Comparison of ENCODE assay signal across 10 mouse cellular contexts in genomic region chr2:110710055-110710720, GRCm38 (mm10). TPM values are rescaled to one million over a fixed set of nuclear protein-coding genes. Genes with fewer than 3 reads are reported as not detected.
DNase-seq lines count a peak whose midpoint lies in the region; ATAC-seq and TF ChIP-seq lines count a peak whose summit lies in the region.
"Had no signal": no experiment of that assay in that cellular context is flagged by ENCODE, and none has a peak within 500 bp of the region (broad histone marks: within the 10 kb centered on the region; RNA-seq: fewer than 3 reads in every experiment).

No protein-coding gene starts in this region.

- WGBS in kidney, embryonic 14.5 days, result 80% methylated on average over 10 of the region's 10 CpGs
- 39% methylated on average over 10 of the region's 10 CpGs for WGBS in heart, embryonic 14.5 days
- 89% methylated on average over 10 of the region's 10 CpGs for WGBS in hindbrain, embryonic 12.5 days

- no peak for ATAC-seq in kidney, embryonic 14.5 days (ENCODE audit: low FRiP score, low TSS enrichment)
- ATAC-seq in heart, embryonic 14.5 days (ENCODE audit: insufficient number of reproducible peaks, insufficient read depth, low FRiP score, low read depth), result no peak
- ATAC-seq in activated CD4-positive, CD25-positive, alpha-beta regulatory T cell, adult 4 months, result no peak
- ATAC-seq in hindbrain, embryonic 12.5 days (ENCODE audit: low FRiP score), result no peak

- no peak for TF ChIP-seq POLR2A in cortical plate, adult 2 months (IDR thresholded peaks at IDR 0.05; ENCODE audit: extremely low read depth, insufficient read depth, low read length)

- no peaks in the 10 kb centered on the region for H3K4me1 ChIP-seq in kidney, embryonic 14.5 days (ENCODE audit: control insufficient read depth, insufficient read depth, low read length)
- peaks cover 4% of the 10 kb centered on the region for H3K4me1 ChIP-seq in cortical plate, adult 2 months (ENCODE audit: control insufficient read depth, insufficient read depth, low read length)
- no peaks in the 10 kb centered on the region; a peak in 1 of 4 replicates for H3K4me1 ChIP-seq in heart, embryonic 14.5 days (ENCODE audit: control insufficient read depth in 2 of 2, insufficient read depth in 2 of 2, low read length in 2 of 2)
- no peaks in the 10 kb centered on the region for H3K4me1 ChIP-seq in hindbrain, embryonic 12.5 days
- H3K4me1 ChIP-seq: liver, embryonic 15.5 days had no signal

- H3K27me3 ChIP-seq in kidney, embryonic 14.5 days (ENCODE audit: control insufficient read depth, insufficient read depth, low read length), result no peaks in the 10 kb centered on the region
- no peaks in the 10 kb centered on the region for H3K27me3 ChIP-seq in heart, embryonic 14.5 days (ENCODE audit: control insufficient read depth, insufficient read depth, low read length)
- H3K27me3 ChIP-seq in hindbrain, embryonic 12.5 days, result no peaks in the 10 kb centered on the region
- H3K27me3 ChIP-seq: liver, embryonic 15.5 days had no signal

- TF ChIP-seq CTCF in cortical plate, adult 2 months (IDR thresholded peaks at IDR 0.05; ENCODE audit: extremely low read depth, insufficient read depth, low read length), result no peak

- no peak overlapping the region for H3K4me2 ChIP-seq in kidney, embryonic 14.5 days (replicated peaks; ENCODE audit: low read depth, low read length)
- H3K4me2 ChIP-seq in heart, embryonic 14.5 days (ENCODE audit: low read length), result 0 out of 2 replicates have a peak overlapping the region, but pooled peaks have one; percentile 16
- no peak overlapping the region for H3K4me2 ChIP-seq in hindbrain, embryonic 12.5 days (replicated peaks)
- H3K4me2 ChIP-seq: liver, embryonic 15.5 days had no signal

- peak; percentile 13 for DNase-seq in kidney, postnatal 10 days
- peak; percentile 1 for DNase-seq in ovary, postnatal 14 days (ENCODE audit: low spot score)
- DNase-seq in spleen, adult 18-20 months, result no peak
- DNase-seq: cerebellum, adult 11 months had no signal

- no peaks in the 10 kb centered on the region for H3K9me3 ChIP-seq in kidney, embryonic 14.5 days (ENCODE audit: control insufficient read depth, low read length)
- H3K9me3 ChIP-seq in heart, embryonic 14.5 days (ENCODE audit: control insufficient read depth, low read length), result no peaks in the 10 kb centered on the region
- no peaks in the 10 kb centered on the region for H3K9me3 ChIP-seq in hindbrain, embryonic 12.5 days (replicated peaks)
- H3K9me3 ChIP-seq: liver, embryonic 15.5 days had no signal

- no peak overlapping the region for H3K27ac ChIP-seq in kidney, embryonic 14.5 days (ENCODE audit: low read depth, low read length)
- H3K27ac ChIP-seq in cortical plate, adult 2 months (ENCODE audit: insufficient read depth, low read length), result peak overlapping the region; percentile 81; the same call in 1 of the 2 replicates
- peak overlapping the region; percentile 47 to 53; a peak in 2 of 4 replicates for H3K27ac ChIP-seq in heart, embryonic 14.5 days (replicated peaks in 1 of 2; ENCODE audit: control insufficient read depth in 1 of 2, insufficient read depth in 1 of 2, low read depth in 2 of 2, low read length in 2 of 2)
- H3K27ac ChIP-seq in hindbrain, embryonic 12.5 days, result no peak overlapping the region
- H3K27ac ChIP-seq: liver, embryonic 15.5 days had no signal

- H3K9ac ChIP-seq in kidney, embryonic 14.5 days (ENCODE audit: low read depth, low read length), result no peak overlapping the region
- no peak overlapping the region for H3K9ac ChIP-seq in heart, embryonic 14.5 days (ENCODE audit: low read length)
- no peak overlapping the region for H3K9ac ChIP-seq in hindbrain, embryonic 12.5 days
- H3K9ac ChIP-seq: liver, embryonic 15.5 days had no signal

- H3K36me3 ChIP-seq in kidney, embryonic 14.5 days (ENCODE audit: control insufficient read depth, insufficient read depth, low read length), result no peaks in the 10 kb centered on the region
- H3K36me3 ChIP-seq in heart, embryonic 14.5 days (ENCODE audit: control insufficient read depth, insufficient read depth, low read length), result no peaks in the 10 kb centered on the region
- H3K36me3 ChIP-seq in hindbrain, embryonic 12.5 days, result no peaks in the 10 kb centered on the region
- H3K36me3 ChIP-seq: liver, embryonic 15.5 days had no signal

- H3K4me3 ChIP-seq in kidney, embryonic 14.5 days (ENCODE audit: low read length), result no peak overlapping the region
- H3K4me3 ChIP-seq in cortical plate, adult 2 months (ENCODE audit: insufficient read depth, low read length), result no peak overlapping the region
- H3K4me3 ChIP-seq in heart, embryonic 14.5 days (ENCODE audit: control insufficient read depth in 1 of 2, insufficient read depth in 1 of 2, low read depth in 1 of 2, low read length in 2 of 2), result no peak overlapping the region
- no peak overlapping the region for H3K4me3 ChIP-seq in hindbrain, embryonic 12.5 days
- H3K4me3 ChIP-seq: liver, embryonic 15.5 days had no signal

RNA-seq across cellular contexts. Expression of gene Muc15, which starts 11.0 kb away (rescaled TPM):
- 0.09 TPM in 1 of 2 replicates, not detected in the other for polyA plus RNA-seq in kidney, embryonic 14.5 days (2014; fragmentation: Nextera tagmentation; extraction: Ambion mirVana)
- polyA plus RNA-seq in cortical plate, adult 2 months (2012; rRNA removed), result 0.23 and 0.29 TPM in 2 replicates
- 0.07 TPM in 1 of 2 replicates, not detected in the other for polyA plus RNA-seq in heart, embryonic 14.5 days (2014; fragmentation: Nextera tagmentation; extraction: Ambion mirVana)
- polyA plus RNA-seq in activated CD4-positive, CD25-positive, alpha-beta regulatory T cell, adult 4 months (2017; shearing (Covaris generic)), result not detected
- 0.32 TPM in 1 of 2 replicates, not detected in the other for polyA plus RNA-seq in hindbrain, embryonic 12.5 days (2016; fragmentation: Nextera tagmentation; extraction: Ambion mirVana)
- polyA plus RNA-seq: liver, embryonic 15.5 days had no signal

Comparison
In these comparisons a context has a peak if more than half of its experiments do, and no peak if none do; other contexts are left out.
1. DNase-seq: peak in kidney, postnatal 10 days (single experiment) and ovary, postnatal 14 days (single experiment); none in spleen, adult 18-20 months (0 of 2).
2. H3K27ac ChIP-seq: peak in cortical plate, adult 2 months (single experiment) and heart, embryonic 14.5 days (2 of 2); none in kidney, embryonic 14.5 days (single experiment) and hindbrain, embryonic 12.5 days (single experiment).